ENCODE assay signal across 15 mouse cellular contexts in genomic region chr9:56396306-56396705, GRCm38 (mm10).
"Had no signal": no experiment of that assay in that cellular context is flagged by ENCODE, and none has a peak within 500 bp of the region (broad histone marks: within the 10 kb centered on the region; RNA-seq: fewer than 3 reads in every experiment).

No protein-coding gene starts in this region.

- H3K4me3 ChIP-seq: limb, embryonic 12.5 days; liver, embryonic 13.5 days; lung, embryonic 15.5 days; midbrain, embryonic 15.5 days; neural tube, embryonic 12.5 days had no signal

- DNase-seq: kidney, postnatal 10 days; kidney, postnatal 4 days; liver; liver, embryonic 13.5 days; liver, postnatal 0 days; lung, postnatal 14 days; thymus, adult 2 months; thymus, postnatal 25 days had no signal

- H3K4me2 ChIP-seq: limb, embryonic 12.5 days; liver, embryonic 13.5 days; lung, embryonic 15.5 days; midbrain, embryonic 11.5 days; midbrain, embryonic 15.5 days; neural tube, embryonic 12.5 days had no signal

- H3K4me1 ChIP-seq: limb, embryonic 12.5 days; liver, embryonic 13.5 days; midbrain, embryonic 15.5 days; neural tube, embryonic 12.5 days had no signal

- H3K9ac ChIP-seq: limb, embryonic 12.5 days; liver, embryonic 13.5 days; liver, postnatal 0 days; lung, embryonic 15.5 days; midbrain, embryonic 15.5 days; neural tube, embryonic 12.5 days had no signal

- H3K27me3 ChIP-seq: limb, embryonic 12.5 days; liver, embryonic 13.5 days; lung, embryonic 15.5 days; megakaryocyte, embryonic 14.5 days; midbrain, embryonic 15.5 days; neural tube, embryonic 12.5 days had no signal

- H3K9me3 ChIP-seq: limb, embryonic 12.5 days; liver, embryonic 13.5 days; lung, embryonic 15.5 days; megakaryocyte, embryonic 14.5 days; midbrain, embryonic 15.5 days; neural tube, embryonic 12.5 days had no signal

- H3K36me3 ChIP-seq: limb, embryonic 12.5 days; liver, embryonic 13.5 days; lung, embryonic 15.5 days; midbrain, embryonic 15.5 days; neural tube, embryonic 12.5 days had no signal

- ATAC-seq: liver, postnatal 0 days; midbrain, embryonic 15.5 days had no signal

- H3K27ac ChIP-seq: limb, embryonic 12.5 days; liver, embryonic 13.5 days; lung, embryonic 15.5 days; macrophage; midbrain, embryonic 15.5 days; neural tube, embryonic 12.5 days had no signal
